Mouse (Mus musculus) embryonic facial prominence, embryonic 14.5 days (tissue): ENCODE results near the gene Il1rap. TPM values are rescaled to one million over a fixed set of nuclear protein-coding genes. Genes with fewer than 3 reads are reported as not detected.

Source experiments
- ATAC-seq: fragments of 200-750 bp; cut with Nextera tagmentation; 2 replicates; pipeline ENCODE4 v1.8.0; 2017; ENCODE audit warnings: low read depth, moderate number of reproducible peaks, moderate TSS enrichment
- DNase-seq: peaks from one replicate; pipeline ENCODE4 v3.0.0-alpha.2; 2015; ENCODE audit warnings: low spot score
- H3K27ac ChIP-seq: fragments of 300-500 bp; sonication (generic); replicated peaks from 2 replicates; pipeline ENCODE4 v1.5.1; 2014; ENCODE audit warnings: low read depth, mild to moderate bottlenecking, low read length, moderate library complexity
- H3K27me3 ChIP-seq: fragments of 300-500 bp; sonication (generic); replicated peaks from 2 replicates; pipeline ENCODE4 v1.6.1; 2014; ENCODE audit warnings: low read length; ENCODE audit not compliant: control insufficient read depth, insufficient read depth
- H3K36me3 ChIP-seq: fragments of 300-500 bp; sonication (generic); 2 replicates; pipeline ENCODE4 v1.6.1; 2014; ENCODE audit warnings: low read length, mixed read lengths; ENCODE audit not compliant: control insufficient read depth, insufficient read depth
- H3K4me1 ChIP-seq: fragments of 300-500 bp; sonication (generic); 2 replicates; pipeline ENCODE4 v1.6.1; 2014; ENCODE audit warnings: antibody characterized with exemption, low read length; ENCODE audit not compliant: control insufficient read depth, insufficient read depth
- H3K4me2 ChIP-seq: fragments of 300-500 bp; sonication (generic); 2 replicates; pipeline ENCODE4 v1.6.1; 2014; ENCODE audit warnings: low read depth, mild to moderate bottlenecking, low read length, moderate library complexity, mixed read lengths
- H3K4me3 ChIP-seq: fragments of 300-500 bp; sonication (generic); 2 replicates; pipeline ENCODE4 v1.5.1; 2014; ENCODE audit warnings: low read depth, mild to moderate bottlenecking, low read length
- H3K9ac ChIP-seq: fragments of 300-500 bp; sonication (generic); 2 replicates; pipeline ENCODE4 v1.6.1; 2014; ENCODE audit warnings: low read depth, mild to moderate bottlenecking, low read length, moderate library complexity, mixed read lengths
- H3K9me3 ChIP-seq: fragments of 300-500 bp; sonication (generic); 2 replicates; pipeline ENCODE4 v1.6.1; 2016; ENCODE audit warnings: low read length; ENCODE audit not compliant: control insufficient read depth
- WGBS: fragments of 180-500 bp; shearing (Covaris S2); extraction: QIAGEN DNeasy Blood & Tissue Kit; methylation state at CpG from one replicate; pipeline ENCODE4 v1.1.7; 2014; 5-methylcytosine and 5-hydroxymethylcytosine counted together
- polyA plus RNA-seq: library from polyadenylated mRNA; unstranded; fragments of >200 nt; fragmentation: Nextera tagmentation; extraction: Ambion mirVana; gene quantifications from 2 replicates; pipeline ENCODE4 v1.2.1, GENCODE M21; 2014

Gene Il1rap
- polyA plus RNA-seq, 1 experiment from 2014 or later, result 10.3 TPM

DNA sequence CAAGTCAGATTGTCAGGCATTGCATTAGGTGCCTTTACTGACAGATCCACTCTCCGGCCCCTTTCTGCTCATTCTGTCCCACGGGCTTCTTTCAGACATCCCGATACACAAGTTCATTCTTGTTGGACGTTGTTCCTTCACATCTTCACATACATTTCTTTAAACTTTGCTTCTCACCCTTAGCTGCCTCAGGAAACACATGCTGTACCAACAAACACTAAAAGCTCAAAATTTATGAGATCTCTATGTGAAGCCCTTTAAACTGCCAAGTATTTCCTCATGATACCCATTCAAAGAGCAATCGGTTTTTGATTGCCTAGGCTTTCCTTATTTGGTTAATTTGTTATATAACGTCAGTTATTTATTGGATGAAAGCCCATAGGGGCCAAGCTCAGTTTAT lies 61.6 kb downstream of the Il1rap start:
- H3K4me3 ChIP-seq, result no peak overlapping the region
- no peak for DNase-seq
- no peak overlapping the region for H3K4me2 ChIP-seq
- no peaks in the 10 kb centered on the region for H3K9me3 ChIP-seq
- H3K4me1 ChIP-seq, result no peaks in the 10 kb centered on the region
- H3K27me3 ChIP-seq, result no peaks in the 10 kb centered on the region
- no peaks in the 10 kb centered on the region for H3K36me3 ChIP-seq
- no peak overlapping the region for H3K9ac ChIP-seq
- ATAC-seq, result no peak
- 70% methylated on average over 6 of the region's 6 CpGs for WGBS
- no peak overlapping the region for H3K27ac ChIP-seq

DNA sequence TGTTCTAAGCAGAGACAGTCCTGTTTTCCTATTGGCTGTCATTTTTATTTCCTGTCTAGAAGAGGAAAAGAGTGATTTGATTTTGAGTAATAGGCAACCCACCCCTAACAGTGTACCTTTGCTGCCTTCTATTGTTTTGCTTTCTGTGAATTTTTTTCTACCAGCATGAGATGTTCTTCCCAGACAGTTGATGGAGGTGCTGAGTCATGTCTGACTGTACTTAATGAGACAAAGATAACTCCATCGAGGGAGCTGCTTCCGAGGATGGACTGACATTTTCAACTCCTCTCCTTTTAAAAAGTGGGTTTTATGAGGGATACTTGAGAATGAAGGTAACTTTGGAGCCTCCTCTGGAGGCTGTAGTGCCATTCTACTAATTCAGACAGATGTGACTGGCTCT lies 64.6 kb downstream of the Il1rap start:
- H3K4me2 ChIP-seq, result no peak overlapping the region
- WGBS, result 67% methylated on average over 2 of the region's 2 CpGs
- no peaks in the 10 kb centered on the region for H3K4me1 ChIP-seq
- H3K9me3 ChIP-seq, result no peaks in the 10 kb centered on the region
- no peak for DNase-seq
- H3K4me3 ChIP-seq, result no peak overlapping the region
- no peak overlapping the region for H3K27ac ChIP-seq
- H3K9ac ChIP-seq, result no peak overlapping the region
- H3K36me3 ChIP-seq, result no peaks in the 10 kb centered on the region
- ATAC-seq, result no peak
- H3K27me3 ChIP-seq, result no peaks in the 10 kb centered on the region

DNA sequence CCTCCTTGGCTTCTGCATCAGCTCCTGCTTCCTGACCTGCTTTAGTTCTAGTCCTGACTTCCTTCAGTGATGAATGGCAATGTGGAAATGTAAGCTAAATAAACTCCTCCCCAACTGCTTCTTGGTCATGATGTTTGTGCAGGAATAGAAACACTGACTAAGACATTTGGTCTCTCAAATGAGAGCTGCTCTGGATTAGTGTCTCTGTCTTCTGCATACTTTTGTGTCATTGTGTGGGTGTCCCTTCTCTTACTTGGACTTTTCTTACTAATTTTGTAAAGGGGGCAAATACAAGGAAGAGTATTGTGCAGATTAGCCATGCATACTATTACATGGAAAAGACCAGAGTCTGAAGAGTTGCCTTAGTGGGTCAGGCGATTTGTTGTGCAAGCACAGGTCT lies 65.5 kb downstream of the Il1rap start:
- Histone ChIP-seq H3K9me3 (no peaks in the 10 kb centered on the region), H3K9ac (no peak overlapping the region), H3K4me2 (no peak overlapping the region), H3K27me3 (no peaks in the 10 kb centered on the region), H3K4me1 (no peaks in the 10 kb centered on the region), H3K36me3 (no peaks in the 10 kb centered on the region), H3K4me3 (no peak overlapping the region), H3K27ac (no peak overlapping the region)
- WGBS, result 59% methylated on average over 1 of the region's 1 CpGs
- DNase-seq (no peak), ATAC-seq (no peak)

DNA sequence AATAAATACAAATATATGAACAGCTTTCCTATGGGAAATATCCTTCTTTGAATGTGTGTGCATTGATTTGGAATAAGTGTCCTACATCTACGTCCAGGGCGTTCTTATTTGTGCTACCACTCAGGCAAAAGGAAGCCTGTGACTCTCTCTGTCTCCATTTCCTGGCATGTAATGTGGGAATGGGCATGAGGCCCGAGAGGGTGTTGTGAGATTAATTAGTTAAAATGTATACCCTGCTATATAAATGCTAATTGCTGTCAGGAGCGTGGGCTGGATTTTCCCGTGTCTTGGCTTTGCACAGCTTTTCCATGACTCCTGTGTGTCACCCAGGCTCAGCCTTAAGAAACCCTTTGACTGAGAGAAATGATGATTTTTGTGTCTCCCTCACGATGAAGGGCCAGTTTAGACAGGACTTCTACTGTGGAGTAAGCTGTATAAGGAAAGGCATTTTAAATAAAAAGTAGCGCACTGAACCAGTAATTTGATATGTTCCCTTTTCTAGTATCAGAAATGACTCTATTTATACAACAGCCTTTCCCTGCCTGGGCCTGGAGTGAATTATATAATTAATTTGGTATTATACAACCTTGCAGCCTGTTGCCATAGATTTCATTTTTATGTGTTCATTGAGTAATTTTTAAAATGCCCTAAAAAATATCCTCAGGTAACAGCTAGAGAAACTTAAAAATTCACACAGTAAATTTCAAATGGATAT lies 81.4 kb downstream of the Il1rap start:
- no peak for ATAC-seq
- Histone ChIP-seq H3K27me3 (no peaks in the 10 kb centered on the region), H3K4me1 (no peaks in the 10 kb centered on the region), H3K36me3 (no peaks in the 10 kb centered on the region), H3K4me2 (no peak overlapping the region), H3K9ac (no peak overlapping the region), H3K4me3 (no peak overlapping the region), H3K27ac (no peak overlapping the region), H3K9me3 (no peaks in the 10 kb centered on the region)
- whole genome bisulfite sequencing, result 68% methylated on average over 7 of the region's 7 CpGs
- DNase-seq, result no peak

DNA sequence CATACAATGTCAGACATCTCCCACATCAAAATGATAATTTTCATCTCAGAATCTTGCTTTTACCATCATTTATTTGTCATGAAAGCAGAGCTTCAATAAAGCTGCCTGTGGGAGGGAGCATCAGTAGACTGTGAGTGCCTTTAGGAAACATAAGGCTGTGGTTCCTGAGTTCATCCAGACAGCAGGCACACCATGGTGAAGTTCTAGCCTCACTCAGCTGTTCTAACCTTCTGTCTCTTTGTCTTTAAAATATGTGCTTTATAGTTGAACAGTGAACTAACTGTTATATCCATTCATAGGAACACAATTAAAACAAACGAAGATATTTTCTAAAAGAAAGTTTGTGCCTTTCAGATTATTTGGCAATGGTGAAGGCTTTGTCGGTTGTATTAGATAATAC lies 84.9 kb downstream of the Il1rap start:
- no peaks in the 10 kb centered on the region for H3K27me3 ChIP-seq

DNA sequence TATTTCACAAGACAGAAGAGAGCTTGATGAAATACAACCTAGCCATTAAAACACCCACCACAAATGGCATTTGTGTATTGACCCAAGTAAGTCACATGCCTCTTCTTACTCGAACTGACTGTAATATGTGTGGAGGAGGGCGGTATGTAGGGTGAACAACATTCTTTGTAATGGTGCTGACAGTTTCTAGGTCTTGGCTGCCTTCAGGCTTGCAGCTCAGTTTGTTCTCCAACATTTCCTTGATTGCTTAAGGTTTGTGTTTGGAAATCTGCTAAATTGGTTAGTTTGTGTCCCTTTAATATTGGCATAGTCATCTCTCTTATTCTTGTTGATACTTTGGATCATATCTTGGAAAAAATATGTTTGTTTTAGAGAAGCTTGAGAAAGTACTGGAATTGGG lies 87.6 kb downstream of the Il1rap start:
- no peak overlapping the region for H3K4me3 ChIP-seq
- H3K27me3 ChIP-seq, result no peaks in the 10 kb centered on the region
- no peaks in the 10 kb centered on the region for H3K9me3 ChIP-seq
- ATAC-seq, result no peak
- H3K9ac ChIP-seq, result no peak overlapping the region
- H3K36me3 ChIP-seq, result no peaks in the 10 kb centered on the region
- no peak for DNase-seq
- H3K27ac ChIP-seq, result no peak overlapping the region
- WGBS, result 62% methylated on average over 2 of the region's 2 CpGs
- H3K4me2 ChIP-seq, result no peak overlapping the region
- H3K4me1 ChIP-seq, result no peaks in the 10 kb centered on the region

More for the DNA sequence above, 84.9 kb downstream of the Il1rap start:
- DNase-seq, result no peak
- no peak overlapping the region for H3K9ac ChIP-seq
- no peaks in the 10 kb centered on the region for H3K4me1 ChIP-seq
- H3K9me3 ChIP-seq, result no peaks in the 10 kb centered on the region
- no peak overlapping the region for H3K4me3 ChIP-seq
- WGBS, result 80% methylated on average over 2 of the region's 2 CpGs
- ATAC-seq, result no peak
- H3K4me2 ChIP-seq, result no peak overlapping the region
- H3K36me3 ChIP-seq, result no peaks in the 10 kb centered on the region
- H3K27ac ChIP-seq, result no peak overlapping the region

DNA sequence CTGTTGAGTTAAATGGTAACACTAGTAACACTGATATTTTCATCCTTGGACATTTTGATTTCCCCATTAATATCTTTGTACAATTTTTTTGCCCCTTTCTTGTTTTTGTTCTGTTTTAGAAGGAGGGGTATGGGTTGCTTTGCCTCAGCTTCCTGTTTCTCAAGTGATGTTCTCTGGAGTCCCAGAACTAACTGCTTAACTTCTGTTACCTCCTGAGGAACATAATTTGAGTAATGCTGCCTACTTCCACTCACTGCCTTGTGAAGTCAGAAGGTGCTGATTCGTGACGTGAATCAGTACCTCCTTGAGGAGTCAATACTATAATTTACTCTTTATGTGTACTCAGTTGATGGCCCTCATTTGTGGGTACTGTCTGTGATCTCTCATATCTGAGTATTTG lies 98.9 kb downstream of the Il1rap start:
- H3K4me2 ChIP-seq, result no peak overlapping the region
- H3K4me3 ChIP-seq, result no peak overlapping the region
- no peak overlapping the region for H3K9ac ChIP-seq
- H3K9me3 ChIP-seq, result no peaks in the 10 kb centered on the region
- H3K27ac ChIP-seq, result no peak overlapping the region
- H3K27me3 ChIP-seq, result no peaks in the 10 kb centered on the region
- ATAC-seq (no peak), DNase-seq (no peak)
- no peaks in the 10 kb centered on the region for H3K36me3 ChIP-seq
- 81% methylated on average over 2 of the region's 2 CpGs for WGBS
- H3K4me1 ChIP-seq, result no peaks in the 10 kb centered on the region

DNA sequence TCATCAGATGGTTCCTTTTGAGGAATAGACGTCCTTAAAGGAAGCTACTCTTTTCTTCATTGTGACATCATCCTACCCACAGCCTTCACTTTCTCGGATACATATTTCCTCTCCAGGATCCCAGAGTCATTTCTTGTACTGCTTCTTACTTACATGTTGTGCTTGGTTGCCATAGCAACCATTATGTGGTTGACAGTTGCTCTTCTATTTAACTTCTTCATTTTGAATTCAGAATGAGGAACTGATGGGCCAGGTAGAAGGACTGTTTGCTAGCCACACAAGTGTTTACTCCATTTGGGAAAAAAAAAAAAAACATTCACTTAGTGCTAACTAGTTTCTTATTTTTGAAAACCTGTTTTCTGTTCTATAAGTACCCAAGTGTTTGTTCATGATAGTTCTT lies 108.3 kb downstream of the Il1rap start:
- ATAC-seq, result no peak
- H3K9me3 ChIP-seq, result no peaks in the 10 kb centered on the region
- H3K36me3 ChIP-seq, result no peaks in the 10 kb centered on the region
- no peak overlapping the region for H3K4me2 ChIP-seq
- H3K4me1 ChIP-seq, result no peaks in the 10 kb centered on the region
- no peak for DNase-seq
- H3K27ac ChIP-seq, result no peak overlapping the region
- WGBS, result 62% methylated on average over 2 of the region's 2 CpGs
- H3K27me3 ChIP-seq, result no peaks in the 10 kb centered on the region
- no peak overlapping the region for H3K9ac ChIP-seq
- no peak overlapping the region for H3K4me3 ChIP-seq

DNA sequence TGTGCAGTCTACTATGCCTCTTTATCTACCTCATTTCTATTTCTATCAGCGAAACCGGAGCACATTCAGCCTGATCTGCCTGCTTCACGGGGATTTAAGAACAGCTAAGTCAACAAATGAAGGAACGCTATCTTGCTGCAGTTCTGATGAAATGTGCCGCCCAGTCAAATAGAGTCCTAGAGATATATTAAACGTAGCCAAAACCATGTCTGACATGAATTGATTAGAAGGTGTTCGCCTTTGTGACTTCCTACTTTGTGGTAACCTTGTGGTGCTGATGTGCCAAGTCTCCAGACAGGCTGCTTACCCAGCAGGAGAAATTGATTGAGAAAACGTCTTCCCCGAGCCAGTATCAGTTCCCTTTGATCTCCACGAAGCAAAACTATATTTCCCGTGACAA lies 109.8 kb downstream of the Il1rap start:
- H3K27ac ChIP-seq, result no peak overlapping the region
- no peaks in the 10 kb centered on the region for H3K27me3 ChIP-seq
- DNase-seq (no peak), ATAC-seq (no peak)
- no peak overlapping the region for H3K4me3 ChIP-seq
- H3K4me1 ChIP-seq, result no peaks in the 10 kb centered on the region
- H3K9me3 ChIP-seq, result no peaks in the 10 kb centered on the region
- no peaks in the 10 kb centered on the region for H3K36me3 ChIP-seq
- no peak overlapping the region for H3K9ac ChIP-seq
- no peak overlapping the region for H3K4me2 ChIP-seq
- WGBS, result 60% methylated on average over 11 of the region's 11 CpGs
